Mouse (Mus musculus): ENCODE results near the gene Srek1ip1. TPM values are rescaled to one million over a fixed set of nuclear protein-coding genes. Genes with fewer than 3 reads are reported as not detected.

Srek1ip1 gene
- total RNA-seq, 2 experiments from 2014 or later = 10.2 to 16.0 TPM

- intact Hi-C loops (cut with DNase I) = no loop called here
- DNase-seq = peak; percentile 30
- peak within 1 kb of the TSS; percentile 68 for H3K4me3 ChIP-seq
- H3K27ac ChIP-seq = no peak within 1 kb of the TSS
- TF ChIP-seq CTCF (IDR thresholded peaks at IDR 0.05) = no peak
Measured at GRCm38 (mm10) chr13:104863127-104863979, 71.1 kb downstream of the Srek1ip1 start, which contains the start of gene Shisal2b. Gene Shisal2b, minus strand, starts transcription at chr13:104863893.

GRCm38 (mm10) chr13:104866726-104867125 is 74.4 kb downstream of the Srek1ip1 start:
- Histone ChIP-seq H3K4me3 (no peak overlapping the region), H3K27ac (no peak overlapping the region)
- no peak for TF ChIP-seq CTCF (IDR thresholded peaks at IDR 0.05)
- intact Hi-C loops (cut with DNase I) = no loop called here
- DNase-seq = no peak

- TF ChIP-seq CTCF (IDR thresholded peaks at IDR 0.05) = no peak
- intact Hi-C loops (cut with DNase I) = no loop called here
- Histone ChIP-seq H3K4me3 (no peak overlapping the region), H3K27ac (no peak overlapping the region)
- no peak for DNase-seq
Measured at GRCm38 (mm10) chr13:104869907-104870306, 77.6 kb downstream of the Srek1ip1 start.

GRCm38 (mm10) chr13:104878508-104878907 is 86.2 kb downstream of the Srek1ip1 start:
- Histone ChIP-seq H3K27ac (no peak overlapping the region), H3K4me3 (no peak overlapping the region)
- intact Hi-C loops (cut with DNase I) = no loop called here
- TF ChIP-seq CTCF (IDR thresholded peaks at IDR 0.05) = no peak
- no peak for DNase-seq

GRCm38 (mm10) chr13:104883566-104884249 is 91.4 kb downstream of the Srek1ip1 start:
- no peak for DNase-seq
- no peak for TF ChIP-seq CTCF (IDR thresholded peaks at IDR 0.05)
- Histone ChIP-seq H3K27ac (no peak overlapping the region), H3K4me3 (no peak overlapping the region)
- intact Hi-C loops (cut with DNase I) = no loop called here

GRCm38 (mm10) chr13:104886308-104887032 is 94.2 kb downstream of the Srek1ip1 start:
- no peak for DNase-seq

More at GRCm38 (mm10) chr13:104886308-104887032, 94.2 kb downstream of the Srek1ip1 start:
- H3K27ac ChIP-seq = no peak overlapping the region
- intact Hi-C loops (cut with DNase I) = no loop called here
- H3K4me3 ChIP-seq = no peak overlapping the region
- TF ChIP-seq CTCF (IDR thresholded peaks at IDR 0.05) = no peak

Other genes starting within 250 kb of the Srek1ip1 start
- 10 to 100 TPM; 11.0 to 12.1 TPM for gene Cwc27, start 24.7 kb downstream of the Srek1ip1 start, total RNA-seq (2021)
- gene Shisal2b, start 71.4 kb downstream of the Srek1ip1 start, total RNA-seq (2021) = under 1 TPM in 1 of 2 experiments, not detected in 1; 0.56 TPM